Mouse (Mus musculus): Measurements from ENCODE around the gene Rps3a1.
"Not testable (repeated sequence)": the region's sequence is repeated elsewhere in the genome, so short reads cannot be mapped to it uniquely, and the experiment has no call there.

Gene Rps3a1

DNA sequence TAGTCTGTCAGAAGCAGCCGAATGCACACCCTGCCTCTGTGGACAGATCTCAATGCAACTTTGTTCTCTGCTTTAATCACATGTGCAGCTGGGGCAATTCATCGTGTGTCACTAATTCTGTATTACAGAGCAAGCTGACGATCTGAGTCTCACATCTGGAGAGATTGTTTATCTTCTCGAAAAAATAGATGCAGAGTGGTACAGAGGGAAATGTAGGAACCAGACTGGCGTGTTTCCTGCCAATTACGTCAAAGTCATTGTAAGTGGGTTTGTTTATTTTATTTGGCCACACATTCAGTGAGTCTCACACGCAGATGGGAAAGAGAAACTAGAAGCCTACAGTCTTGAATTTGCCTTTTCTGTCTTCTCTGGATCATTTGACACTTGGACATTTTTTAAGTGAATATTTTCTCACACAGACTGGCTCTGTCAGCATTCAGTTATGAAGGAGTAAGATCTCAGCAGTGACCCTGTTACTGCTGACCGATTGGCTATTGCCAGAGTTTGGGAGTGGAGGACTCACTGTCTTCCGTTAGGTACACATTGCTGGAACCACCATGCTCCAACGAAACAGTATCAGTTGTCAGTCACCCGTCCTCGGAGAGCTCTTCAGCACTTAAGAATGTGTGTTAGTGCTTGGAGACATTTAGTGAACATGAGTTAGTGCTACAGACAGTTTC is 27.7 kb downstream of the Rps3a1 start:
- peak; percentile 35 for DNase-seq (ENCODE audit: low spot score)

DNA sequence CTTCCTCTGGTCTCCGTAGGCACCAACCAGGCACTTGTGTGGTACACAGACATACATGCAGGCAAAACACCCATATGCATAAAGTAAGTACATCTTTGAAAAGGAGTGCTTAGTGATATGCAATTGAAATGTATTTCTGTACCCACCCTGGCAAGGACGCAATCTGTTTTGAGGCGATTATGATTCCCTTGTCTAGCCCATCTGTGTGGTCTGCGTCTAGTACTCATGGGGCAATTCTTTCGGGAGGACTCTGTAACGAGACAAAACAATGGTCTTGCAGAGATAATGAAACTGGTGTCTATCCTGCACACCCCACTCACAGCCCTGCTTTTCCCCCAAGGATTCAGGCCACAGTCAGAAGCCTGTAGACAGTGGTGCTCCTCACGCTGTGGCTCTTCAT is 29.7 kb downstream of the Rps3a1 start:
- no peak for DNase-seq (ENCODE audit: low spot score)

DNA sequence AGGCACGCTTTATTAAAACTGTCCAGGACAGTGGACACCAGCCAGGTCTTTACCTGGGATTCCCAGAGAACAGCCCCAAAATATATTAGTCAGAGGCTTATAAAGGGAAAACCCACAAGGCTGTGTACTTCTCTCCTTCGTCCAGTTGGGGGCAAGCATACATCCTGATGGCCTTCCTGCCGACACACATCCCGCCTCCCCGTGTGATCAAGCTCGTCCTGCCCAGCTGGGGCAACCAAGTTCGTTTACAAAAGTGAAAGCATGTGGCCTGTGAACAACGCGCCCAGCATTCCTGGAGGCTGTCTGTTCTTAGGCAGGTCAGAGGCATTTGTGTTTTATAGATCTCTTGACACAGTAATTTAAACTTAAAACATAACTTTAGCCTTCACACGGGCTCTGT is 32.4 kb downstream of the Rps3a1 start:
- no peak for DNase-seq (ENCODE audit: low spot score)

DNA sequence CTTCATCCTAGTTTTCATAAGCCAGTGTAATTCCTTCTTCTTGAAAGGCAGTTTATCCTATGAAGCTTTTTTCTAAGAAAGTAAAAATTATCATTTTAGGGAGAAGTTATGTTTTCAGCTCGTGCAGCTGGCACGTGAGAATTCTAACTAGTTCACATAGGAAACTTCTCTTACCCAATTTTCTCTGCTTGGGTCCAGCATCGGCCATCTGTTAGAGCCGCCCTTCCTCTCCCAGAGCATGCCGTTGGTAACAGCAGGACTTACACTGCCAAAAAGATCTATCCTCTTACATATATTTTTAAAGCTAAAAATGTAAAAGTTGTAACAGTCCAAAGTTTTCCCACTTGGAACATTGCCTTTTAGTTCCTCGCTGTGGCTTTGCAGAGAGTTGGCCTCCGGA is 33.4 kb downstream of the Rps3a1 start:
- no peak for DNase-seq (ENCODE audit: low spot score)

DNA sequence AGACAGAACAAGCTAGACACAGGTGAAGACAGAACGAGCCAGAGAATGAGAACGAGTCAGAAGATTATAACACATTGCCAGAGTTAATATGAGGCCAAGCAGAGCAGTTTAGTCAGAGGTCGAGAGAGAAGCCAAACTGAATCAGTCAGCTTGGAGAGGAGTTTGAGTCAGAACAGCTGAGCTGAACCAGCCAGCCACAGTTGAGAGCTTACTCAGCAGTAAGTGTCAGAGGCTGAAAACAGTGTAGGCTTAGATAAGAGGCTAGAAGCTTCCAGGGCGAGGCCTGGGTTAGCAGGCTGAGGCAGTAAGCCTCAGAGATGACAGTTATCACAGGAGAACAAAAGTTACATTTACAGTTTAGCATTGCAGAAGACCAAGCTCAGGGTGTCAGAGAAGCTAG is 33.9 kb downstream of the Rps3a1 start:
- DNase-seq (ENCODE audit: low spot score), result no peak

- no peak for DNase-seq (ENCODE audit: low spot score)
Observed at GRCm38 (mm10) chr3:86107637-86108539, 34.6 kb downstream of the Rps3a1 start.

DNA sequence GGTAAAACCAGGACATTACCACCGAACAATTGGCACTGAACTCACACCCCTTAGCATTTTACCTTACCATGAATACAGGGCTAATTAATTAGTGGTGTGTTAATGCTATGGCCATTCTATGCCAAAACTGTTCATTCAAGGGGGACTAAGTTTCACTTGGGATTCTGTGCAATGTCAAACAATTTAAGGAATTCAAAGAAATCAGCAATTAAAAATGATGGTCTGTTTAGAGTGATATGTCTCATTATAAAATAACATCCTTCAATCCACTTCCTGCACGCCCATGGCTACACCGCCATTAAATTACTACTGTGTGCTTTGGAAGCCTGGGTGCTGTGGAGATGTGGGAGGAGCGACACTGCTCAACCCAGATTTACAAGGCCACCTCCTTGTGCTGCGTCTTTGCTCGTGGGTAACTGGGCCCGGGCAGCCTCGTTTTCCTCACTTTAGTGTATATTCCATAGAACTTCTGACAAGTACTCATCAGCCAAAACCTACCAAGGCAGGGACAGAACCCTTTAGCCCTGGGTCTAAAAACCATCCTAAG is 36.3 kb downstream of the Rps3a1 start:
- DNase-seq (ENCODE audit: low spot score), result no peak

GRCm38 (mm10) chr3:86104909-86105308 is 37.6 kb downstream of the Rps3a1 start:
- no peak for DNase-seq (ENCODE audit: low spot score)

DNA sequence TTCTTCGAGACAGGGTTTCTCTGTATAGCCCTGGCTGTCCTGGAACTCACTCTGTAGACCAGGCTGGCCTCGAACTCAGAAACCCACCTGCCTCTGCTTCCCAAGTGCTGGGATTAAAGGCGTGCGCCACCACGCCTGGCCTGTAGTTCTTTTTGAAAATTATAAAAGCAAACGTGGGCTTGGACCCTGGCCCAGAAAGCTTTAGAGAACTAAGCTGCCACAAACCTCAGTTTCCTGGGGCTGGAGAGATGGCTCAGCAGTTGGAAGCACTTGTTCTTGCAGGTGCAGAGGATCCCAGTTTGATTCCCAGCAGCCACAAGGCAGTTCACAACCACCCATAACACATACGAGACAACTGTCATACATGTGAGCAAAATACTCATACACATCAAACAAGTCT is 38.1 kb downstream of the Rps3a1 start:
- not testable (repeated sequence) for DNase-seq (ENCODE audit: low spot score)

DNA sequence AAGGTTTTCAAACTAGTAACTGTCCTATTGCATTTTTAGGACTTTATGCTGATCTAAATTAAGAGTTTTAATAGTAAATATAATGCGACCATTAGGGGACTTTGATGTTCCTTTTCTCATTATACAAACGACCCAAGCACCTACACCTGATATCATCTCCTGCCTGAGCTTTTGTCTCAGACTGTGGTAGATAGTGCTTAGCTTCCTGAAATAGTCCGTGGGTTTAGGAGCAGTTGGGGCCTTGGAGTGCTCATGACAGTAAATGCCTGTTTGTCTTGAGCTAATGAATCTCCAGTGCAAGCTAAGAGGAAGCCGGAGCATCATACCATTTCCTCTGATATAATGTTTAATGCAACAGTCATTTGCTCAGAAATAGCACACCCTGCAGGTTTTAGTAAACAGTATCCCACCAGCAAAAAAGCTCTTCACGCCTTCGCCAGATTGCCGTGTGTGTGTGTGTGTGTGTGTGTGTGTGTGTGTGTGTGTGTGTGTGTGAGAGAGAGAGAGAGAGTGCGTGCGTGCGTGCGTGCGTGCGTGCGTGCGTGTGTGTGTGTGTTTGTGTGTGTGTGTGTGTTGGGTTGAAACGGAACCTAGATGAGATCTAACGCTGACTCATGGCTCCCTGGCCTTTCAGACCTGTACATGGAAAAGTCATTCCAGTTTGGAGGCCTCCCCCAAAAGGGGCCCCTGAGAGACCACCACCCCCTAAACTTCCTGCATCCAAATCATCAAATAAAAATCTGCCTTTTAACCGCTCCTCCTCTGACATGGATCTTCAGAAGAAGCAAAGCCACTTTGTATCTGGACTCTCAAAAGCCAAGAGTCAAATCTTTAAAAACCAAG is 38.8 kb downstream of the Rps3a1 start:
- DNase-seq (ENCODE audit: low spot score), result no peak

DNA sequence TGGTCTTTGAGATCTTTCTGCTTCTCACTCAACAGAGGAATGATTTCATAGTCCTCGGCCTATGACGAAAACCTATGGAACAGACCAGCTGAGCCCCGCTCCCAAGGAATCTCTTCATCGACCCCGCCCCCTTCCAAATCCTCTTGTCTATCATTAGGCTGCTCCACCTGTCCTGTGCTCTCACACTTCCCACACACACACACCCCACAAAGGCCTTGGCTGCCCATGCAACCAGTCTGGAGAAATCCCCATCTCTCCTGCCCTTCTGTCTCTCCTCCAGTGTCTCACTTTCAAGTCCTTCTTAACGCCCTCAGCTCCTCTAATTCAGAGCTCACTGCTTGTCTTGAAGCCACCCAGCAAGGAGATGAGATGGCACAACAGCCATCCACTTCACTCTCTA is 40.5 kb downstream of the Rps3a1 start:
- no peak for DNase-seq (ENCODE audit: low spot score)

DNA sequence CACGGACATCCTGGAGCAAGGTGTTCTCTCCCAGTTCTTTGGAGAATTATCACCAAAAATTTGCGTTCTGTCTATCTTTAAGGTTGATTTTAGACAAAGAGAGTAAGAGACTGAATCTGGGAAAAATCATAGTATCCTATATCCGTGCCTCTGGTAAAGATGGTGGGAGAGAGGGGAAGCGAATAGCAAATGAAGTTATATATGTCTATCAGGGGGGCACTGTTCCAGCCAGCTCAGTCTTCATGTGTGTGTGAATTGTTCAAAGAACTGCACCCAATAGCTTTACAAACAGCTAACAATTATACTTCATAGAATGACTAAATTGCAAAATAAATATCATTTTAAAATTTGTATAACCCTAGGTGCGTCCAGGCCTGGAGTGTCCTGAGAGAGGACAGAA is 48.6 kb downstream of the Rps3a1 start:
- no peak for DNase-seq (ENCODE audit: low spot score)

DNA sequence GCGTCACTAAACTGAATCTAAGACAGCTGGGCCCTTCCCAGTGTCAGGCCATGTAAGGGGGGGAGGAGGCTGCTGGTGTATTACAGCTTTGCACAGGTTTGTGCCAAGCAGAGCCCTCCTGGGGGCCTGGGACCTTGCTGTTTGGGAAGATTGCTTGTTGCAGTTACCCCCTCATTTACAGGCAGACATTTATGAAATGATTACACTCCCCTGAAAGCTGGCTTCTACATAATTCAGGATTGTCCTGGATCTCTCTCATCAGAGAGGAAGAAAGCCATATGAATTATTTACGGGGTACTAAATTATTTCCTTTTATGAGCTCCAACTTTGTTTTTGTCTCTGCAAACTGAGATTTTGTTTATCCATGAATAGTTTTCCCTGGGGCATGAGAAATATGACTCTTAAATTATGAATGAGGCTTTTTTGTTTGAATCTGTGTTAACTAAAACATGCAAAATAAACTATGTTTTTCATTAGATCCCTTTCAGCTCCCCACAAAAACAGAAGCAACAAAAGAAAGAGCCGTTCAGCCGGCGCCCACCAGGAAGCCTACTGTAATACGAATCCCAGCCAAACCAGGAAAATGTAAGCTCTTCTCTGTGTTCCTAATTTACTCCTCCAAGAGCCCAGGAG is 49.2 kb downstream of the Rps3a1 start:
- DNase-seq (ENCODE audit: low spot score), result no peak

Measured in left cerebral cortex, adult 11 months (tissue).